Mouse (Mus musculus): Measurements from ENCODE around the gene Gm2431.
"Not testable (repeated sequence)": the region's sequence is repeated elsewhere in the genome, so short reads cannot be mapped to it uniquely, and the experiment has no call there.

Gm2431 gene

DNA sequence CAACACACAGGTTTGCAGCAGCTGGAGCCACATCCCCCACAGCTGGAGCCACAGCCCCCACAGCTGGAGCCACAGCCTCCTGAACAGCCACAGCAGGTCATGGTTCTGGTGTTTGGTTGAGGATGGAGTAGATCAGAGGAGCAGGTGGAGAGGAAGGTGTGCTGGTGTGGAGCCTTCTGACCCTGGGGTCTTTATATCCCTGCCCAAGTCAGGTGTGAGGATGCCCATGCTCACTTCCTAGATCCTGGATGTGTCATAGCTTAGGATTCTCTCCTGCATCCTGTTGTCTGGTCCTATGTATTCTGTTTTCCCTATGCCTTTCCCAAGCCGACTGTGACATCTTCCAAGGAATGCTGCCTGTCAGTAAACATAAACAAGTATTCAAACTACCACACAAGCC is at the start of gene Gm2431:
Gene Gm2431 (minus strand): TSS at position 101 of the 400 bp plus-strand sequence.
- DNase-seq (ENCODE audit: low spot score): not testable (repeated sequence)

DNA sequence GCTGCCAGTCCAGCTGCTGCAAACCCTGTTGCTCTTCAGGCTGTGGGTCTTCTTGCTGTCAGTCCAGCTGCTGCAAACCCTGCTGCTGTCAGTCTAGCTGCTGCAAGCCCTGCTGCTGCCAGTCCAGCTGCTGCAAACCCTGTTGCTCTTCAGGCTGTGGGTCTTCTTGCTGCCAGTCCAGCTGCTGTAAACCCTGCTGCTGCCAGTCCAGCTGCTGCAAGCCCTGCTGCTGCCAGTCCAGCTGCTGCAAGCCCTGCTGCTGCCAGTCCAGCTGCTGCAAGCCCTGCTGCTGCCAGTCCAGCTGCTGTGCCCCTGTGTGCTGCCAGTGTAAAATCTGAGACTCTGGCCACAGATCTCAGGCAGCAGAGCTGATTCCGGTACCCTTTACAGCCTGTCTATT is 45.8 kb upstream of the Gm2431 start:
- not testable (repeated sequence) for DNase-seq (ENCODE audit: low spot score)

DNA sequence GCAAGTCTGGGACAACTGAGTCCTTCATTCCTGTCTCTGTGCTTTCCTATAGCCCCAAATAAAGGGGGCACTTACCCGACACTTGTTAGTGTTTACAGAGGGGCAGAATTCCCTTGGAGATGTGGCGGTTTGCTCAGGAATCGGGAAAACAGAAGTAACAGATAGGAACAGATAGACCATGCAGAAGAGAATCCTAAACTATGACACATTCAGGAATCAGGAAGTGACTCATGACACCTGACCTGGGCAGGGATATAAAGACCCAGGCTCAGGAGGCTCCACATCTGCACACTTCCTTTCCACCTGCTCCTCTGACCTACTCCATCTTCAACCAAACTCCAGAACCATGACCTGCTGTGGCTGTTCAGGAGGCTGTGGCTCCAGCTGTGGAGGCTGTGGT is 45.1 kb upstream of the Gm2431 start, which contains the start of gene Krtap5-4:
Gene Krtap5-4 (plus strand): TSS at position 301 of the 400 bp plus-strand sequence.
- no peak for DNase-seq (ENCODE audit: low spot score)

DNA sequence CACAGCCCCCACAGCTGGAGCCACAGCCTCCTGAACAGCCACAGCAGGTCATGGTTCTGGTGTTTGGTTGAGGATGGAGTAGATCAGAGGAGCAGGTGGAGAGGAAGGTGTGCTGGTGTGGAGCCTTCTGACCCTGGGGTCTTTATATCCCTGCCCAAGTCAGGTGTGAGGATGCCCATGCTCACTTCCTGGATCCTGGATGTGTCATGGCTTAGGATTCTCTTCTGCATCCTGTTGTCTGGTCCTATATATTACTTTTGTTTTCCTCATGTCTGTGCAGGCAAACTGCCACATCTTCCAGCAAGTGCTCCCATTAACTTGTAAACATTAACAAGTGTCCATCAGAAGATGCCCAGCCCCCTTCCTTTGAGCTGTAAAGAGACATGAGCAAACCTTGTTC is 38.9 kb upstream of the Gm2431 start, which contains the start of gene Krtap5-1:
Gene Krtap5-1 (minus strand): TSS at position 101 of the 400 bp plus-strand sequence.
- DNase-seq (ENCODE audit: low spot score): not testable (repeated sequence)

DNA sequence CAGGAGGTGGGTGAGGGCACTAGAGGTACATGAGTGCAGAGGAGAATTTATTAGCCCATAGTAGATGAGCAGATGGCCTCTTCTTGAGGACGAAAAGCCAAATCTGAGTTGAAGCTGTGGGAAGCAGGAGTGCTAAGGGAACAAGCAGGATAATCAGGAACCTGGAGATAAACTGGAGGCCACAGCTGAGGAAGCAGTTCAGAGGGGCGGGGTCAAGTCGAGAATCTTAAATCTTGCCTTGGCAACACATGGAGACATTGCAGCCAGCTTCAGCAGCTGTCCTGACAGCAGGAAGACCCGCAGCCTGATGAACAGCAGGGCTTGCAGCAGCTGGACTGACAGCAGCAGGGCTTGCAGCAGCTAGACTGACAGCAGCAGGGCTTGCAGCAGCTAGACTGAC is 38.0 kb upstream of the Gm2431 start:
- not testable (repeated sequence) for DNase-seq (ENCODE audit: low spot score)

DNA sequence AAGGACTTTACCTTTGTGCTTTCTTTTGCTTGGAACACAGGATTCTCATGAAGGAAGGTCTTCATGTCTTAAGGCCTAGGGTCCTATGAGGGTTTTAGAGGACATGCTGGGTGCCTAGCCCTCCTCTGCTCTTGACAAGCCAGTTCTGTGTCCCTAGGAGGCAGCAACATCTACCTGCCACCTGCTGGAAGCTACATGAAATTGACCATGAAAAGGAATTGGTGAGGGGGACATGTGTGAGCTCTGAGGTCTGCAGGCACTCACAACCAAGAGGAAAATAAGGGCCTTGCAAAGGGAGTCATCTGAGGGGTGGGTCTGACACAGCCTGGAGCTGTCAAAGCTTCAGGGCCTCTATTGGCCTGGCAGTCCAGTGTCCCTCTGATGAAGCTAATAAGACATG is 37.3 kb upstream of the Gm2431 start:
- DNase-seq (ENCODE audit: low spot score): no peak

DNA sequence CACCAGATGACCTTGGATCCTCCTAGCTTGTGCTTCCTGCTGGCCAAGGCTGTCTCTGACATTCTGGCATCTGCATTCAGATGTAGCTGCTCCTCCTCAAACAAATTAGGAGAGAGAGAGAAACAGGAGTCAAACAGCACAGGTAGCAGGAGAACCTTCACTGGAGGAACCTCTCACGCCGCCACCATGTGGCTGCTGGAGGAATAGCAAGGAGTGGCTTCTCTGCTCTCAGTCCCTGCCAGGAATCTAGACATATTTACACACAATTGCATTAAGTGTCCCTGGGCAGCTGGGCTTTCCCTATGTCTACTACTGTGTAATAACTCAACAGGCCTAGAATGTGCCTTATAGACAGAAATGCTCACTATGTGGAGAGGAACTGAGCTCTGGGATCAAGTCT is 35.7 kb upstream of the Gm2431 start:
- peak; percentile 17 for DNase-seq (ENCODE audit: low spot score)

DNA sequence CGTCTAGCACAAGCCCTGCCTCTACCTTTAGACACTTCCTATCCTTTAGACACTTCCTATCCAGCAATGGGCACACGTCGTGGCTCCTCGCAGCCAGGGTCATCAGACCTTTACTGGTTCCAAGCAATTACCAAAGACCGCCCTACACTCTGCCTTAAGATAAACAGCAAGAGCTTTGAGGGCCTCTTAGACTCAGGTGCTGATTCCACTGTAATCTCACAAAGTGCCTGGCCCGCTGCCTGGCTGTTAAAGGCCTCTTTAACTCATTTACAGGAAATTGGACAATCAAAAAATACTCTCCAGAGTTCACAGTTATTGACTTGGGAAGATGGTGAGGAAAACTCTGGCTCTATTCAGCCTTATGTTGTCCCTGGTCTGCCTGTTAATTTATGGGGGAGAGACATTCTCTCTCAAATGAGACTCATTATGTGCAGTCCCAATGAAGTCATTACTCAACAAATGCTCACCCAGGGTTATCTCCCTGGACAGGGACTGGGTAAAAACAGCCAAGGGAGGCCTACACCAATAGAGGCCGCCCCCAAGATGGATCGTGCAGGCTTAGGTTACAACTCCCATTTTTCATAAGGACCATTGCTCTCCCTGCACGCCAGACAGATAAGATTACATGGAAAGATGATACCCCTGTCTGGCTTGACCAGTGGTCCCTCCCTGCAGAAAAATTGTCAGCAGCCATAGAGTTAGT is 27.9 kb upstream of the Gm2431 start:
- DNase-seq (ENCODE audit: low spot score): not testable (repeated sequence)

DNA sequence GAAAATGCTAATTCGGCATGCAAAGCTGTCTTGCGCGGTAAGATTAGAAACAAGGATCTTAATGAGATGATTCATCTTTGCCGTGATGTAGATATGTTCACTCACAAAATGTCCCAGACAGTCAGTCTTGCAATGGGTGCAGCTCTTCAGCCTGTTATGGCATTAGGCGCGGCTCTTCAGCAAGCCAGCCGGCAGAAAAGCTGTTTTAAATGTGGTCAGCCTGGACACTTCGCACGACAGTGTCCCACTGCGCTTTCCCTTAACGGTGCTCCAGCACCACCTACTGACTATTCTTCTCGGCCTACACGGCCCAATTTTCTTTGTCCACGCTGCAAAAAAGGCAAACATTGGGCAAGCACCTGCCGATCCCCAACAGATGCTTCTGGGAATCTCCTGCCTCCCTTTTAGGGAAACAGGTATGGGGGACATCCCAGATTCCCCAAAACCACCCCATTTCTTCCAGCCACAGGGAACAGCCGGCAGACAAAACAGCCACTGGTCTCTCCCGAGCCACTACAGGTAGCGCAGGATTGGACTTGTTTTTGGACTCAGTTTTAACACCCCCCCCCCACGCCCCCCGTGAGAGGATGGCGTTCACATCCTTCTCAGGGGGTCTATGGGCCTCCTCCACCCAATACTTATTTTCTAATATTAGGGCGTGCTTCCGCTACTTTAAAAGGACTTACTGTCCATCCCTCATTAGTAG is 27.1 kb upstream of the Gm2431 start:
- DNase-seq (ENCODE audit: low spot score): peak; percentile 14

DNA sequence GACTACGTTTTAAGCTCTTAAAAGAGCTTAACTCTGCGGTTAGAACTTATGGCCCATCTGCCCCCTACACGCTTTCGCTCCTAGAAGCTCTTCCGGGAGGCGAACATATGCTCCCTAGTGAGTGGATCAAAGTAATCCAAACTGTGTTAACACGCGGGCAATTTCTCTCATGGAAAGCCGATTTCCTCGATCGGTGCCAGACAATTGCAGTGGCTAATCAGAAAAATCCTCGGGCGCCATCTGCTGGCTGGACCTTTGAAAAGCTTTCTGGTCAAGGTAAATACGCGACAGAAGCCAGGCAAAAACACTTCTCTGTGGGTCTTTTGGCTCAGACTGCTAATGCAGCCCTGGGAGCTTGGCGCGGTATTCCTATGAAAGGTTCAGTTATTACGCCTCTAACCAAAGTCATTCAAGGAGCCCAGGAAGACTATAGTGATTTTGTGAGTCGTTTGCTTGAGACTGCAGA is 26.5 kb upstream of the Gm2431 start:
- peak; percentile 94 for DNase-seq (ENCODE audit: low spot score)

DNA sequence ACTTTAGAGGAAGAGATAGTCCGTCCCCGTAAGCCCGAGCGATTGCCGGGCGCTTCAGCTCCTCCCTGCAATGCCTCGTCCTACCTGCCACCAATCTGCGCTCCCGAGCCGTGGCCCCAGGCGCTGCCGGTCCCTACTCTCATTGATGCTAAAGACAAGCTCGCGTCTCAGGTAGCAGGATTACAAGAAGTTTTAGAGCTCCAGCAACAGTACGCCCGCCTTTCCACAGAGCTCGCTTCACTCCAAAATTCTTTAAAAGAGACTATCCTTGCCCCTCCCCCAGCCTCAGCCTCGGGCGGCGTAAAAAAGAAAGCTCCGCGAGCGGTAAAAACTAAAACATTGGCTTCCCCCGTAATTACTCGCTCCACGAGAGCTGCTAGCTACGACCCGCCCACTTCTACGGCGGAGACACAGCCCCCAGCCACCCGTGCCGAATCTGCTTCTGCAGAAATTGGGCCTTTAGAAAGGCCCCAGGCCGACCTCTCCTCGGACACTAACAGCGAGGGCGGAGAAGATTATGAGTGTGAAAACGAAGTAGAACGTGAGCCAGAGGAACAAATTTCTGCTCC is 26.0 kb upstream of the Gm2431 start:
- DNase-seq (ENCODE audit: low spot score): peak; percentile 54

DNA sequence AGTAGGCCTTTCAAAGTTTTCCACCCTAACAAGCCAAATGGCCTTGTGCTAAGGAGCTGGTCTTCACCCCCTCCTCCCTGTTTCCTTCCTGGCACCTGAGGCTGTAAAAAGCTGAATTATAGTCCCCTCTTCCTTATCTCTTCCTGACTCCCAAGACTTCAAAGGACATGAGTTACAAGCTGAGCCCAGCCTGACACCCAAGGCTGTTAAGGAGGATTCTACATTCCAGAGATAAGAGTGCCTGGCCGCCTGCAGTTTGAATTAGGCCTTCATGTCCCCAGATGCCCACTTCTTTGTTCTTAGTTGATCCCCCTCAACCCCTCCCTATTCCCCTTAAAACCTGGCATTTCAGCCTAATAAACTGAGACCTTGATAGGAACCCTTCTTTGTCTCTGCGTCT is 24.7 kb upstream of the Gm2431 start:
- not testable (repeated sequence) for DNase-seq (ENCODE audit: low spot score)

DNA sequence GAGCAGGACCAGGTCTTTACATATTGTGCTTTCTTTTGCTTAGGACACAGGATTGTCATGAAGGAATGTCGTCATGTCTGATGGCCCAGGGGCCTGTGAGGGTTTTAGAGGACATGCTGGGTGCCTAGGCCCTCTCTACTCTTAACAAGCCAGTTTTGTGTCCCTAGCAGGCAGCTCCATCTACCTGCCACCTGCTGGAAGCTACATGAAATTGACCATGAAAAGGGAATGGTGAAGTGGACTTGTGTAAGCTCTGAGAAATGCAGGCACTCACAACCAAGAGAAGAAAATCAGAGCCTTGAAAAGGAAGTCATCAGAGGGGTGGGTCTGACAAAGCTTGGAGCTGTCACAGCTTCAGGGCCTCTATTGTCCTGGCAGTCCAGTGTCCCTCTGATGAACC is 21.1 kb upstream of the Gm2431 start:
- not testable (repeated sequence) for DNase-seq (ENCODE audit: low spot score)

DNA sequence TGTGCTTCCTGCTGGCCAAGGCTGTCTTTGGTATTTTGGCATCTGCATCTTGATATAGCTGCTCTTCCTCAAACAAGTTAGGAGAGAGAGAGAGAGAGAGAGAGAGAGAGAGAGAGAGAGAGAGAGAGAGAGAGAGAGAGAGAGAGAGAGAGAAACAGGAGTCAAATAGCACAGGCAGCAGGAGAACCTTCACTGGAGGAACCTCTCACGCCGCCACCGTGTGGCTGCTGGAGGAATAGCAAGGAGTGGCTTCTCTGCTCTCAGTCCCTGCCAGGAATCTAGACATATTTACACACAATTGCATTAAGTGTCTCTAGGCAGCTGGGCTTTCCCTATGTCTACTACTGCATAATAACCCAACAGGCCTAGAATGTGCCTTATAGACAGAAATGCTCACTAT is 20.0 kb upstream of the Gm2431 start:
- DNase-seq (ENCODE audit: low spot score): peak; percentile 65

DNA sequence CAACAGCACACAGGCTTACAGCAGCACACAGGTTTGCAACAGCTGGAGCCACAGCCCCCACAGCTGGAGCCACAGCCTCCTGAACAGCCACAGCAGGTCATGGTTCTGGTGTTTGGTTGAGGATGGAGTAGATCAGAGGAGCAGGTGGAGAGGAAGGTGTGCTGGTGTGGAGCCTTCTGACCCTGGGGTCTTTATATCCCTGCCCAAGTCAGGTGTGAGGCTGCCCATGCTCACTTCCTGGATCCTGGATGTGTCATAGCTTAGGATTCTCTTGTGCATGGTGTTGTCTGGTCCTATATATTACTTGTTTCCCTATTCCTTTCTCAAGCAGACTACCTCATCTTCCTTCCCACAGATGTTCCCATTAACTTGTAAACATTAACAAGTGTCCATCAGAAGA is 16.1 kb upstream of the Gm2431 start, which contains the start of gene Gm4559:
Gene Gm4559 (minus strand): TSS at position 101 of the 400 bp plus-strand sequence.
- DNase-seq (ENCODE audit: low spot score): not testable (repeated sequence)

DNA sequence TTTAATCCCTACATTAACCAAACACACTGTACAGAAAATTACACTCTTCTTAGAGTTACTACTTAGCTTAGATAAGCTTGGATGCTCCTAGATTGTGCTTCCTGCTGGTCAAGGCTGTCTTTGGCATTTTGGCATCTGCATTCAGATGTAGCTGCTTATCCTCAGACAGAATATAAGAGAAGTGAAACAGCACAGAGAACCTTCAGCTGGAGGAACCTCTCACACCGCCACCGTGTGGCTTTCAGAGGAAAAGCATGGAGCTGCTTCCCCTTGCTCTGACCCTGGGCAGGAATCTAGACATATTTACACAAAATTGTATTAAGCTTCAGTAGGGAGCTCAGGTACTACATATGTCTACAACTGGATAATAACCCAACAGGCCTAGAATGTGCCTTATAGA is 2.6 kb downstream of the Gm2431 start:
- DNase-seq (ENCODE audit: low spot score): peak; percentile 15

DNA sequence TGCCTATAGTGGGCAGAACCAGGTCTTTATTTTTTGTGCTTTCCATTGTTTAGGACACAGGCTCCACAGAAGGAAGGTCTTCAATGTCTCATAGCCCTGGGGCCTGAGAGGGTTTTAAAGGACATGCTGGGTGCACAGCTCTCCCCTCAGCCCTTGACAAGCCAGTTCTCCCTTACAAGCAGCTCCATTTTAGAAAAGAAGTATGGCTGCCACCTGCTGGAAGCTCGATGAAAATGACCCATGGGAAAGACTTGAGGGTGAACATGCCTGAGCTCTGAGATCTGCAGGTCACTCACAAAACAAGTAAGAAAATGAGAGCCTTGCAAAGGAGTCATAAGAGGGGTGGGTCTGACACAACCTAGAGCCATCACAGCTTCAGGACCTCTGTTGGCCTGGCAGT is 8.3 kb downstream of the Gm2431 start:
- DNase-seq (ENCODE audit: low spot score): peak; percentile 11

DNA sequence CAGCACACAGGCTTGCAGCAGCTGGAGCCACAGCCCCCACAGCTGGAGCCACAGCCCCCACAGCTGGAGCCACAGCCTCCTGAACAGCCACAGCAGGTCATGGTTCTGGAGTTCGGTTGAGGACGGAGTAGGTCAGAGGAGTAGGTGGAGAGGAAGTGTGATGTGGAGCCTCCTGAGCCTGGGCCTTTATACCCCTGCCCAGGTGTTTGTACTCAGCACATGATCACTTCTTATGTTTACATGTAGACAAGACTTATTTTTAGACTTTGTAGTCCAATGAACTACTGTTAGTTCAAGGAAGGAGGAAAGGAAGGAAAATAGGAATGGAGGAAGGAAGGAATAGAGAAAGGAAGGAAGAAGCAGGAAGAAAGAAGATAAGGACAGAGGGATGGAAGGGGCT is 17.2 kb downstream of the Gm2431 start, which contains the start of gene Gm40460:
Gene Gm40460 (minus strand): TSS at position 101 of the 400 bp plus-strand sequence.
- DNase-seq (ENCODE audit: low spot score): no peak

DNA sequence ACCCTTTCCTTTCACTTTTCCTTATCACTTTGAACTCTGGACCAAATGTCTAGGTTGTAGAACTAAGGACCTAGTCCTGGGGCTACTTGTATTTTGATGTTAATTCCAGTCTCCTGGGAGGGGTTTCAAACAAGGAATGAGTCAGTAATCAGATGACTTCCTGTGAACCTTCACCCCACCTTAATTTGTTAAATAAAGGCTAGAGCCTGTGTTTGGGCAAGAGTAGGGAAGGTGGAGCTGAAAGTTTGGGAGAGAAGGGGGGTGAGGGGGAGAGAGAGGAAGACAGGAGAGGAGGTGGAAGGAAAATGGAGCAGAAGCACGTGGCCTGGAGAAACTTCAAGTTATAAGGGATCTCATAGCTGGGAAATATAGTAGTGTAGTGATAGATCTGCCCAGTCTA is 26.6 kb downstream of the Gm2431 start:
- no peak for DNase-seq (ENCODE audit: low spot score)

DNA sequence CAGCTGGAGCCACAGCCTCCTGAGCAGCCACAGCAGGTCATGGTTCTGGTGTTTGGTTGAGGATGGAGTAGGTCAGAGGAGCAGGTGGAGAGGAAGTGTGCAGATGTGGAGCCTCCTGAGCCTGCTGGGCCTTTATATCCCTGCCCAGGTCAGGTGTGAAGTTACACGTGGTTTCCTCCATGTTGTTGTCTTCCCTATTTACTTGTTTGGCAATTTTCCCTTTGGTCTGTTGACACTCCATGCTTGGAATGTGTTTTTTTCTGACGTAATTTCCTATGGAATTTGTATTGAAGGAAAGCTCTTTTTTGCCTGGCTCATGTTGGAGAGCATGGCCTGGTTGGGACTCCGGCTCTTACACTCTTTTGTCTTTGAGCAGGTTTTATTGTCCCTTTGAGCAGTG is 28.3 kb downstream of the Gm2431 start, which contains the start of gene Krtap5-5:
Gene Krtap5-5 (minus strand): TSS at position 101 of the 400 bp plus-strand sequence.
- not testable (repeated sequence) for DNase-seq (ENCODE audit: low spot score)

DNA sequence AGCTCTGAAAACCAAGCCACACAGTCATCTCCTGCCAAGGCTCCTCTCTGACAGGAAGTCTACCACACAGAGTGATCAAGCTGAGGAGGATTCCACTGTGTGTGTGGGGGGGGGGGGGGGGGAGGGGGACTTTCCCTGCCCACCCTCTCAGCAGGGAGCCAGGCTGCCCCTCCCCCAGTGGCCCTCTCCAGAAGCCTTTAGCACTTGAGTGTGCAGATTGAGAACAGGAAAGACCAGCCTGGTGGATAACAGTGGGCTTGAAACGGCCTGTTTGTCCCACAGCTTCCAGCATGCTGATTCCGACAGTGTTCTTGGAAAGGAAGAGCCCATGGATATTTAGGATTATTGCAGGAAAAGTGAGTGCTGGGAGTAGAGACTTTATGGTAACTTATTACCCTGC is 33.6 kb downstream of the Gm2431 start:
- no peak for DNase-seq (ENCODE audit: low spot score)

DNA sequence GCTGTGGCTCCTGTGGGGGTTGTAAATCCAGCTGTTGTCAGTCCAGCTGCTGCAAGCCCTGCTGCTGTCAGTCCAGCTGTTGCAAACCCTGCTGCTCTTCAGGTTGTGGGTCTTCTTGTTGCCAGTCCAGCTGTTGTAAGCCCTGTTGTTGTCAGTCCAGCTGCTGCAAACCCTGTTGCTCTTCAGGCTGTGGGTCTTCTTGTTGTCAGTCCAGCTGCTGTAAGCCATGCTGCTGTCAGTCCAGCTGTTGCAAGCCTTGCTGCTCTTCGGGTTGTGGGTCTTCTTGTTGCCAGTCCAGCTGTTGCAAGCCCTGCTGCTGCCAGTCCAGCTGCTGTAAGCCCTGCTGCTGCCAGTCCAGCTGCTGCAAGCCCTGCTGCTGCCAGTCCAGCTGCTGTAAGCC is 46.0 kb downstream of the Gm2431 start:
- DNase-seq (ENCODE audit: low spot score): not testable (repeated sequence)

DNA sequence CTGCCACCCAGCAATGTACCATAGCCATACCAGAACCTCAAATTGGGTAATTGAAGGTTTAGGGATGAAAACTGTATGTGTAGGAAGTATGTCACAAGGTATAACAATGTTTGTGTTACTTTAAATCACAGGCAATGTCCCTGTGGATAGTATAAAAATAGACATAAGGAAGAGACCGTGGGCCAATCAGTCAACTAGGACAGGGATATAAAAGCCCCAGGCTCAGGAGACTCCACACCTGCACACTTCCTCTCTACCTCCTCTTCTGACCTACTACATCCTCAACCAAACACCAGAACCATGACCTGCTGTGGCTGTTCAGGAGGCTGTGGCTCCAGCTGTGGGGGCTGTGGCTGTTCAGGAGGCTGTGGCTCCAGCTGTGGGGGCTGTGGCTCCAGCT is 46.6 kb downstream of the Gm2431 start, which contains the start of gene Gm7579:
Gene Gm7579 (plus strand): TSS at position 301 of the 400 bp plus-strand sequence.
- DNase-seq (ENCODE audit: low spot score): no peak

Measured in urinary bladder, postnatal 25 days (tissue).